Mouse (Mus musculus): ENCODE data around the gene Ap1s1. TPM values are rescaled to one million over a fixed set of nuclear protein-coding genes. Genes with fewer than 3 reads are reported as not detected.

The Ap1s1 gene
- polyA plus RNA-seq, 1 experiment from 2014 or later: 135 TPM

- DNase-seq (ENCODE audit: low spot score): no peak
These were observed 19.8 kb downstream of the Ap1s1 start, which contains the start of gene Vgf for GRCm38 (mm10) chr5:137026092-137026491. TSS of gene Vgf (plus strand) at chr5:137026392.

GRCm38 (mm10) chr5:137025132-137025531, 20.8 kb downstream of the Ap1s1 start:
- peak; percentile 81 for DNase-seq (ENCODE audit: low spot score)

- DNase-seq (ENCODE audit: low spot score): no peak
These were observed 21.6 kb downstream of the Ap1s1 start for GRCm38 (mm10) chr5:137024318-137024717.

- DNase-seq (ENCODE audit: low spot score): no peak
These were observed 30.0 kb downstream of the Ap1s1 start for GRCm38 (mm10) chr5:137015913-137016312.

GRCm38 (mm10) chr5:137012401-137012950, 33.5 kb downstream of the Ap1s1 start:
- no peak for DNase-seq (ENCODE audit: low spot score)

GRCm38 (mm10) chr5:137009988-137010387, 35.9 kb downstream of the Ap1s1 start:
- peak; percentile 28 for DNase-seq (ENCODE audit: low spot score)

GRCm38 (mm10) chr5:137007276-137007675, 38.7 kb downstream of the Ap1s1 start:
- DNase-seq (ENCODE audit: low spot score): no peak

GRCm38 (mm10) chr5:137000612-137001011, 45.3 kb downstream of the Ap1s1 start:
- no peak for DNase-seq (ENCODE audit: low spot score)

- no peak for DNase-seq (ENCODE audit: low spot score)
These were observed 46.5 kb downstream of the Ap1s1 start for GRCm38 (mm10) chr5:136999449-136999848.

GRCm38 (mm10) chr5:136989801-136990200, 56.1 kb downstream of the Ap1s1 start:
- DNase-seq (ENCODE audit: low spot score): no peak

GRCm38 (mm10) chr5:136988420-136988819, 57.5 kb downstream of the Ap1s1 start:
- DNase-seq (ENCODE audit: low spot score): no peak

- no peak for DNase-seq (ENCODE audit: low spot score)
These were observed 58.0 kb downstream of the Ap1s1 start, which contains the start of gene Znhit1 for GRCm38 (mm10) chr5:136987934-136988271. TSS of gene Znhit1 (minus strand) at chr5:136988021.

- peak; percentile 39 for DNase-seq (ENCODE audit: low spot score)
These were observed 58.6 kb downstream of the Ap1s1 start for GRCm38 (mm10) chr5:136987138-136987933.

- DNase-seq (ENCODE audit: low spot score): peak; percentile 99
These were observed 59.2 kb downstream of the Ap1s1 start, which contains the start of gene Plod3 for GRCm38 (mm10) chr5:136986695-136987137. TSS of gene Plod3 (plus strand) at chr5:136987019.

MicroRNA genes within 50 kb of the gene (microRNA counts, 519-probe panel; counts per million panel counts)
- 473 counts per million, percentile 71 among the panel's probes with 10 or more counts for microRNA mmu-miR-702

Small RNA genes lying within 50 kb of the gene (microRNA-seq; reads per million reads assigned to microRNA genes)
- 10.4 reads per million, percentile 17 among the genes with 10 or more reads in this experiment for gene Mir702 (ENCODE audit: borderline number of aligned reads)

Other genes starting within 250 kb of the Ap1s1 start
- gene Col26a1, start 162.9 kb downstream of the Ap1s1 start, polyA plus RNA-seq (2015; fragmentation: Nextera tagmentation; extraction: Ambion mirVana): 0.95 and 1.1 TPM in 2 replicates
- 36.7 and 40.5 TPM in 2 replicates for gene Ift22, start 138.0 kb downstream of the Ap1s1 start, polyA plus RNA-seq (2015; fragmentation: Nextera tagmentation; extraction: Ambion mirVana)
- 298 and 312 TPM in 2 replicates for gene Fis1, start 92.9 kb downstream of the Ap1s1 start, polyA plus RNA-seq (2015; fragmentation: Nextera tagmentation; extraction: Ambion mirVana)
- 1.2 and 2.2 TPM in 2 replicates for gene Cldn15, start 79.5 kb downstream of the Ap1s1 start, polyA plus RNA-seq (2015; fragmentation: Nextera tagmentation; extraction: Ambion mirVana)
- 9.4 and 9.9 TPM in 2 replicates for gene Plod3, start 59.1 kb downstream of the Ap1s1 start, polyA plus RNA-seq (2015; fragmentation: Nextera tagmentation; extraction: Ambion mirVana)
- 66.8 and 72.3 TPM in 2 replicates for gene Znhit1, start 58.1 kb downstream of the Ap1s1 start, polyA plus RNA-seq (2015; fragmentation: Nextera tagmentation; extraction: Ambion mirVana)
- gene Vgf, start 19.7 kb downstream of the Ap1s1 start, polyA plus RNA-seq (2015; fragmentation: Nextera tagmentation; extraction: Ambion mirVana): 0.18 and 0.24 TPM in 2 replicates
- gene Serpine1, start 26.1 kb upstream of the Ap1s1 start, polyA plus RNA-seq (2015; fragmentation: Nextera tagmentation; extraction: Ambion mirVana): 0.05 and 0.12 TPM in 2 replicates
- 13.0 and 18.0 TPM in 2 replicates for gene Trim56, start 70.1 kb upstream of the Ap1s1 start, polyA plus RNA-seq (2015; fragmentation: Nextera tagmentation; extraction: Ambion mirVana)
- gene Muc3, start 103.2 kb upstream of the Ap1s1 start, polyA plus RNA-seq (2015; fragmentation: Nextera tagmentation; extraction: Ambion mirVana): 0.36 and 0.46 TPM in 2 replicates
- gene Muc3a, start 166.3 kb upstream of the Ap1s1 start, polyA plus RNA-seq (2015; fragmentation: Nextera tagmentation; extraction: Ambion mirVana): 1.7 TPM in 2 replicates
- gene Ache, start 241.4 kb upstream of the Ap1s1 start, polyA plus RNA-seq (2015; fragmentation: Nextera tagmentation; extraction: Ambion mirVana): 25.9 and 26.3 TPM in 2 replicates
- 16.6 and 21.0 TPM in 2 replicates for gene Ufsp1, start 248.5 kb upstream of the Ap1s1 start, polyA plus RNA-seq (2015; fragmentation: Nextera tagmentation; extraction: Ambion mirVana)